Mouse (Mus musculus) Patski (cell line): ENCODE measurements around the gene Adm2. TPM values are rescaled to one million over a fixed set of nuclear protein-coding genes. Genes with fewer than 3 reads are reported as not detected.

ENCODE experiments used
- ATAC-seq: fragments of 100-300 bp; one replicate; pipeline ENCODE4 v1.8.0; 2021
- CTCF ChIA-PET: fragments of 350-600 bp; sonication (Branson Sonifier 250); formaldehyde crosslinking; loops from one replicate; lab custom pipeline; 2022; ENCODE audit warnings: inconsistent platforms; lab: Charles Lee
- POLR2A ChIA-PET: fragments of 350-600 bp; sonication (Branson Sonifier 250); formaldehyde crosslinking; loops from one replicate; lab custom pipeline; 2022; ENCODE audit warnings: antibody characterized with exemption, inconsistent platforms; lab: Charles Lee
- DNase-seq: peaks from one replicate; pipeline ENCODE4 v3.0.0-alpha.2; 2011; ENCODE audit warnings: low read depth, low spot score
- H3K27me3 ChIP-seq: fragments of 371-371 bp; one replicate; pipeline ENCODE4 v1.5.1; 2021
- CTCF ChIP-seq: fragments of 100-300 bp; IDR thresholded peaks from one replicate; pipeline ENCODE4 v1.5.1; 2021
- in situ Hi-C: fragments of 300-500 bp; cut with MboI; formaldehyde crosslinking; loops from 3 replicates; pipeline ENCODE4 v1.11.1; 2018; ENCODE audit warnings: low pct_unique_long_range_greater_than_20kb, mixed read lengths
- polyA plus RNA-seq: library from polyadenylated mRNA; unstranded; gene quantifications from one replicate; pipeline ENCODE4 v1.2.3, GENCODE M21; 2021

Adm2 gene
- polyA plus RNA-seq, 1 experiment from 2014 or later: 0.14 TPM

- ChIA-PET CTCF (interaction anchor here (2.0 kb wide), 1 partner anchor 64 kb away, joined by 7 read pairs; no protein-coding TSS in a partner anchor), POLR2A (no interaction called here)
- DNase-seq (no peak), ATAC-seq (no peak)
- TF ChIP-seq CTCF: no peak
- H3K27me3 ChIP-seq: no peaks in the 10 kb centered on the region
- in situ Hi-C loops: no loop called here
These were observed 13.9 kb upstream of the Adm2 start for GRCm38 (mm10) chr15:89308406-89309139.

DNA sequence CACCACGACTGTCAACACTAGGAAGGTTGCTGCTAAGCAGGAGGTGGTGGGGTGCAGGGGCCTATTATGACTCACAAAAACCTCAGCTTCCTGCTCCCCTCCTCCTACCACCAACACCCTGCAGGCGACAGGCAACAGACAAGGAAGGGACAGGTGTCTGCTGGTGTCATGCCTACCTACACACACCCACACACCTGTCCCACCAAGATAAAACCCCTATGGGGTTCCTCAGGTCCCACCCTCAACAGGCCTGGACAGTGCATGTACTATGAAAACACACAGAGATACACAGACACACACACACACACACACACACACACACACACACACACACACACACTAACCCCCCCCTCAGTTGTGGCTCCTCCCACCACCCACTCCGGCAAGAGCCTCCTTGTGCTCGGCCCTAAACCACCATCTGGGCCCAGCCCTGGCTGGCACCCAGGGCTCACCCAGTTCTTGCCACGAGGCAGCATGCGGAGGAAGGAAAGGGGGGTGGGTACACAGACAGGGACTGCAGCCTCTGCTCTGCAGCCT is 12.5 kb upstream of the Adm2 start:
- no peak for TF ChIP-seq CTCF
- H3K27me3 ChIP-seq: no peaks in the 10 kb centered on the region
- in situ Hi-C loops: no loop called here
- POLR2A ChIA-PET: no interaction called here
- CTCF ChIA-PET: interaction anchor here (2.0 kb wide), 1 partner anchor 63 kb away, joined by 7 read pairs; no protein-coding TSS in a partner anchor
- ATAC-seq (peak; percentile 2), DNase-seq (no peak)

DNA sequence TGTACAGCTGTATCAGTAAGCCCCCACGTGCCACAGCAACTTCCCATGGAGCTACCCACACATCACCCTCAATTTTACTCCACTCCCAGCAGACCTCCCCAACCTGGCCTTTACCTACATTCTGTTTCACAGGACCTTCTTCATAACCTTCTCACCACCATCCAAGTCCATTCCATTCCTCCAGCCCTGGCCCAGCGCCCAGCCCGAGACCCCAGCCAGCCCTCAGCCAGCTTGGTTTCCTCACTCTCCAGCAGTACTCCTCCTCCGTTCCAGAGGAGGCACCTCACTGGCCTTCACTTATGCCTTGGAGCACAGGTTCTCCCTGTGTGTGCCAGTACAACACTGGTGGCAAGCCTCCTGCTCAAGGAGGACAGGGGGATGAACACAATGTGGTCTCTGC is 9.2 kb upstream of the Adm2 start:
- ChIA-PET CTCF (no interaction called here), POLR2A (no interaction called here)
- DNase-seq: no peak
- no peak for TF ChIP-seq CTCF
- H3K27me3 ChIP-seq: no peaks in the 10 kb centered on the region
- no peak for ATAC-seq
- in situ Hi-C loops: no loop called here

DNA sequence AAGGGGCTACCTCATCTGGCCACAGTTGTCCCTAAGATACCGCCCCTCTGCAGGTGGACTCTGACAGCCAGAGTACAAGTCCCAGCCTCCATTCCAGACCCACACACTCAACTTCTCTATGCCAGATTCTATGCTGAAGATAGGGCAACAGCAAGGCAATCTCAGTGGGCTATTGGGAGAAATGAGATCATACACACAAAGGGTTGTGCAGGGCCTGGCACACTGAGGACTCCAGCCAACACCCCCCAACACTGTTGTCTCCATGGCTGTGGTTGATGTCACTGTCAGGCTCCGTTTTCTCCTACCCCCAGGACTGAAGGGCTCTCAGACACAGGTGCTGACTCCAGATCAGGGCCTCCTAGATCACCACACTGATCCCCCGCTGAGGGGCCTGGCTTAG is 8.4 kb upstream of the Adm2 start:
- TF ChIP-seq CTCF: no peak
- ATAC-seq (no peak), DNase-seq (no peak)
- ChIA-PET POLR2A (no interaction called here), CTCF (no interaction called here)
- H3K27me3 ChIP-seq: no peaks in the 10 kb centered on the region
- in situ Hi-C loops: no loop called here

GRCm38 (mm10) chr15:89314511-89315189 is 7.9 kb upstream of the Adm2 start:
- ATAC-seq (peak; percentile 17), DNase-seq (no peak)
- TF ChIP-seq CTCF: no peak
- ChIA-PET POLR2A (interaction anchor here (0.9 to 1.6 kb wide), 2 partner anchors 10 to 11 kb away, joined by 3 to 5 read pairs; no protein-coding TSS in a partner anchor), CTCF (interaction anchor here (1.3 kb wide), 1 partner anchor 24 kb away, joined by 4 read pairs; no protein-coding TSS in a partner anchor)
- in situ Hi-C loops: no loop called here
- no peaks in the 10 kb centered on the region for H3K27me3 ChIP-seq

- peak; percentile 90 for ATAC-seq
These were observed 7.3 kb upstream of the Adm2 start, which contains the start of gene Sbf1 for GRCm38 (mm10) chr15:89315190-89315731. Gene Sbf1, minus strand, starts transcription at chr15:89315311.

GRCm38 (mm10) chr15:89316146-89316545 is 6.4 kb upstream of the Adm2 start:
- no peaks in the 10 kb centered on the region for H3K27me3 ChIP-seq
- TF ChIP-seq CTCF: no peak
- CTCF ChIA-PET: no interaction called here
- ATAC-seq (no peak), DNase-seq (no peak)
- in situ Hi-C loops: no loop called here
- POLR2A ChIA-PET: interaction anchor here (1.6 kb wide), 1 partner anchor 10 kb away, joined by 3 read pairs; no protein-coding TSS in a partner anchor

More at GRCm38 (mm10) chr15:89315190-89315731, 7.3 kb upstream of the Adm2 start, which contains the start of gene Sbf1:
- CTCF ChIA-PET: interaction anchor here (1.3 kb wide), 1 partner anchor 24 kb away, joined by 4 read pairs; no protein-coding TSS in a partner anchor
- TF ChIP-seq CTCF: no peak
- H3K27me3 ChIP-seq: no peaks in the 10 kb centered on the region
- in situ Hi-C loops: no loop called here
- peak; percentile 67 for DNase-seq
- POLR2A ChIA-PET: interaction anchor here (0.6 to 1.6 kb wide), 4 partner anchors 11 to 1119 kb away, joined by 3 to 5 read pairs (median 4); no protein-coding TSS in a partner anchor

GRCm38 (mm10) chr15:89321264-89321663 is 1.3 kb upstream of the Adm2 start:
- no peak for DNase-seq
- no peak for TF ChIP-seq CTCF
- CTCF ChIA-PET: interaction anchor here (0.8 kb wide), 1 partner anchor 53 kb away, joined by 3 read pairs; the partner anchor contains the start of gene Sco2
- H3K27me3 ChIP-seq: peaks cover 12% of the 10 kb centered on the region
- in situ Hi-C loops: no loop called here
- no peak for ATAC-seq
- POLR2A ChIA-PET: no interaction called here

DNA sequence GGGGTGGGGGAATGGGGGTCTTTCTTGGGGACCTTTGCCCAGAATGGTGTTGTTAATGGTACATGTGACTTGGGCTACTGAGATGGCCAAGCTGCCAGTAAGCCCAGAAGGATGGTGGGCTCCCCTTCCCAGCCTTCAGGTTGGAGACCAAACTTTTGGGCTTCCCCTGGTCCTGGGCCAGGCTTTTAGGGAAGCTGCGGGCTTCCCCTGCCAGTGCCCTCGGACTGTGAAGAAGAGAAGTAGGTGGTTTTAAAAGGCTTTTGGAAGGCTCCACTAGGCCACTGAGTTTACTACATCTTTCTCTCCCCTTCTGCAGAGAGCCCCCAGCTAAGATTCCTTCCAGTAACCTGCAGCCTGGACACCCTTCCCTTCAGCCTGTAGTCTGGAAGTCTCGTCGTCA is 1.1 kb downstream of the Adm2 start:
- in situ Hi-C loops: no loop called here
- CTCF ChIA-PET: no interaction called here
- DNase-seq (no peak), ATAC-seq (no peak)
- POLR2A ChIA-PET: no interaction called here
- H3K27me3 ChIP-seq: peaks cover 12% of the 10 kb centered on the region
- TF ChIP-seq CTCF: no peak

- in situ Hi-C loops: no loop called here
- POLR2A ChIA-PET: interaction anchor here (1.1 kb wide), 1 partner anchor 11 kb away, joined by 3 read pairs; the partner anchor contains the start of gene Sbf1
- ATAC-seq: no peak
These were observed 3.9 kb downstream of the Adm2 start for GRCm38 (mm10) chr15:89326441-89326840.

More at GRCm38 (mm10) chr15:89326441-89326840, 3.9 kb downstream of the Adm2 start:
- TF ChIP-seq CTCF: no peak
- peaks cover 18% of the 10 kb centered on the region for H3K27me3 ChIP-seq
- DNase-seq: no peak
- CTCF ChIA-PET: no interaction called here
